Mouse (Mus musculus) intestine, embryonic 16.5 days (tissue): Measurements from ENCODE around the gene Gm6309. TPM values are rescaled to one million over a fixed set of nuclear protein-coding genes. Genes with fewer than 3 reads are reported as not detected.
A peak's percentile ranks its signal among the peaks of the same experiment; 100 is the strongest.
"Not testable (repeated sequence)": the region's sequence is repeated elsewhere in the genome, so short reads cannot be mapped to it uniquely, and the experiment has no call there.

Experiments used
- ATAC-seq: fragments of 200-750 bp; cut with Nextera tagmentation; 2 replicates; pipeline ENCODE4 v1.8.0; 2017; ENCODE audit warnings: moderate TSS enrichment, moderate library complexity
- H3K27ac ChIP-seq: fragments of 300-500 bp; sonication (generic); 2 replicates; pipeline ENCODE4 v1.5.1; 2014; ENCODE audit warnings: mild to moderate bottlenecking, low read length
- H3K27me3 ChIP-seq: fragments of 300-500 bp; sonication (generic); replicated peaks from 2 replicates; pipeline ENCODE4 v1.6.1; 2014; ENCODE audit warnings: low read length, control low read depth, mixed read lengths; ENCODE audit not compliant: control insufficient read depth, insufficient read depth
- H3K36me3 ChIP-seq: fragments of 300-500 bp; sonication (generic); 2 replicates; pipeline ENCODE4 v1.6.1; 2014; ENCODE audit warnings: low read length, control low read depth; ENCODE audit not compliant: control insufficient read depth, insufficient read depth
- H3K4me1 ChIP-seq: fragments of 300-500 bp; sonication (generic); 2 replicates; pipeline ENCODE4 v1.6.1; 2014; ENCODE audit warnings: low read length, control low read depth, mixed read lengths; ENCODE audit not compliant: control insufficient read depth, insufficient read depth
- H3K4me2 ChIP-seq: fragments of 300-500 bp; sonication (generic); 2 replicates; pipeline ENCODE4 v1.6.1; 2014; ENCODE audit warnings: low read depth, low read length, control low read depth
- H3K4me3 ChIP-seq: fragments of 300-500 bp; sonication (generic); 2 replicates; pipeline ENCODE4 v1.5.1; 2014; ENCODE audit warnings: mild to moderate bottlenecking, low read length
- H3K9ac ChIP-seq: fragments of 300-500 bp; sonication (generic); 2 replicates; pipeline ENCODE4 v1.6.1; 2014; ENCODE audit warnings: low read depth, low read length
- H3K9me3 ChIP-seq: fragments of 300-500 bp; sonication (generic); 2 replicates; pipeline ENCODE4 v1.6.1; 2016; ENCODE audit warnings: low read length, control low read depth; ENCODE audit not compliant: control insufficient read depth
- WGBS: fragments of 180-500 bp; shearing (Covaris S2); extraction: QIAGEN DNeasy Blood & Tissue Kit; methylation state at CpG from one replicate; pipeline ENCODE4 v1.1.7; 2014; 5-methylcytosine and 5-hydroxymethylcytosine counted together
- polyA plus RNA-seq: library from polyadenylated mRNA; unstranded; fragments of >200 nt; fragmentation: Nextera tagmentation; extraction: Ambion mirVana; gene quantifications from 2 replicates; pipeline ENCODE4 v1.2.1, GENCODE M21; 2015

Gene Gm6309
- not detected in 2 replicates for polyA plus RNA-seq

DNA sequence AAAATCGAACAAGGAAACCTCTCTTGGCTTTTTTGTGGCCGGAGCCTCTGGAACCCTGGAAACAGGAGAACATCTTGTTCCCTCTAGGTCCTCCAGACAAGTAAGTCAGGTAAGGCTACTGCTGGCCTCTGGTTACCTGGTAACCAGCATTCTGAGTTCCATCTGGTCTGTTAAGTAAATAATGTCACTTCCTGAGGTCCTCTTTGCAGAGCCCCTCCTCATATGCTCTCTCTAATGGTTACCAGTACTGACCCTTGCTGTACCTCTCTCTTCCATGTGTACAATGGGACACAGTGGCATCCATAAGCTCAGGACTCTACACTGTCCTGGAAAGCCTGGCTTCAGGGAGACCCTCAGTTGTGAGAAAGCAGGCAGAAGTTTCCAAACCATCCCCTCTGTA is at the start of gene Gm6309:
Gm6309 (minus strand) TSS at position 101 of the 400 bp plus-strand sequence.
- not testable (repeated sequence) for H3K4me1 ChIP-seq, H3K9me3 ChIP-seq, H3K36me3 ChIP-seq, H3K27ac ChIP-seq, H3K9ac ChIP-seq, ATAC-seq, H3K27me3 ChIP-seq, H3K4me2 ChIP-seq, H3K4me3 ChIP-seq
- 67% methylated on average over 2 of the region's 2 CpGs for WGBS

DNA sequence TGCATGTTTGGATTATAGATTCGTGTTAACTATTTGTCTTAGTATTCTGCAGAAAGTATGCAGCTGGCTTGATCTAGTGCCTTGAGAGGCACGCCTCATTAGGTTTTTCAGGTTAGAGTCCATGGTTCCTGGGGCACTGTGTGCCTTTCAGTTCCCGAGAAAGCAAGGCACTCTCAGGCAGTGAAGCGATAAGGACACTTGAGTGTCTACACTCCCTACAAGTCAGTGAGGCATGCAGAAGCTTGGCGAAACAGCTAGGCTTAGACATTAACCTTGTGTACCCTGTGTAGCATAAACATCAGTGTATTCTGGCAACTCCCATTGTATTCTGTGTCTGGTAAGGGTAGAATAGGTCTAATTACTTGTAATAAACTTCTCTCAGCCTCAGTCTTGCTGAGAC is 35.0 kb upstream of the Gm6309 start:
- H3K4me3 ChIP-seq = no peak overlapping the region
- no peaks in the 10 kb centered on the region for H3K9me3 ChIP-seq
- H3K27me3 ChIP-seq = no peaks in the 10 kb centered on the region
- ATAC-seq = peak; percentile 65; the same call in 1 of the 2 replicates
- no peak overlapping the region for H3K9ac ChIP-seq
- H3K36me3 ChIP-seq = peaks cover 43% of the 10 kb centered on the region
- 86% methylated on average over 5 of the region's 5 CpGs for WGBS
- H3K4me2 ChIP-seq = no peak overlapping the region
- H3K27ac ChIP-seq = no peak overlapping the region
- H3K4me1 ChIP-seq = no peaks in the 10 kb centered on the region

DNA sequence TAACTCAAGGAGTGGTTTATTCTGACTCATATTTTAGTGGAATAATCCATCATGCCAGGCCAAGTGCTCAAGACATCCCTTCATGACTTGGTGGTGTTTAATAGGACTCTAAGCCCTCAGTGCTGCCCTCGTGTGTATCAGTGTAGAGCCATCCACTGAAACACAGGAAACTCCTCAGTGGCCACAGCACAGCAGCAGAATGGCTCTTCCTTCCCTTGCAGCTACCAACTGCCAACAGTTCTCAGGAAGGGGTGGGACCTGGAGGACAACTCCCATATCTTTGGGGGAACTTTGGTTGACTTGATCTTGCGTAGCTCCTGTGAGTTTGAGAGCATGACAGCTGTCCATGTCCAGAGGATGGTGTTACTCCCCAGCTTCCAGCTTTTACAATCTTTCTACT is 33.4 kb upstream of the Gm6309 start:
- ATAC-seq = no peak
- Histone ChIP-seq H3K4me3 (no peak overlapping the region), H3K27ac (no peak overlapping the region), H3K4me1 (no peaks in the 10 kb centered on the region), H3K4me2 (no peak overlapping the region), H3K36me3 (peaks cover 37% of the 10 kb centered on the region), H3K9me3 (no peaks in the 10 kb centered on the region), H3K9ac (no peak overlapping the region), H3K27me3 (no peaks in the 10 kb centered on the region)
- WGBS = 87% methylated on average over 2 of the region's 2 CpGs

DNA sequence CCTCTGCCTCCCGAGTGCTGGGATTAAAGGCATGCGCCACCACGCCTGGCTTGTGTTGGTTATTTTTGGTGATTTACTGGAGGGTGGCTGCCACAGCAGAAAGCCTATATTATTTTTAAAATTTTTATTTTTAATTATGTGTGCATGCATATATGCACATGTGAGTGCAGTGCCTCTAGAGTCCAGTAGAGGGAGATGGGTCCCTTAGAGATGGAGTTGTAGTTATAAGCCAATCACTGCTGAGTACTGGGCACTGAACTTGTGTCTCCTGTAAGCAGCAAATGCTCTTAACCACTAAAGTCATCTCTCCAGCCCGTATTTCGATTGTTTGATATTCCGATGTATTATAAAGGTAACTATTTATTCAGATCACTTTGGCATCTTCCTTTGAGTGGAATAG is 30.1 kb upstream of the Gm6309 start:
- ATAC-seq = no peak
- Histone ChIP-seq H3K27ac (no peak overlapping the region), H3K9ac (no peak overlapping the region), H3K4me3 (no peak overlapping the region), H3K9me3 (no peaks in the 10 kb centered on the region), H3K4me2 (no peak overlapping the region), H3K36me3 (peaks cover 11% of the 10 kb centered on the region; the same call in 1 of the 2 replicates), H3K4me1 (no peaks in the 10 kb centered on the region), H3K27me3 (no peaks in the 10 kb centered on the region)
- WGBS = 95% methylated on average over 6 of the region's 6 CpGs

DNA sequence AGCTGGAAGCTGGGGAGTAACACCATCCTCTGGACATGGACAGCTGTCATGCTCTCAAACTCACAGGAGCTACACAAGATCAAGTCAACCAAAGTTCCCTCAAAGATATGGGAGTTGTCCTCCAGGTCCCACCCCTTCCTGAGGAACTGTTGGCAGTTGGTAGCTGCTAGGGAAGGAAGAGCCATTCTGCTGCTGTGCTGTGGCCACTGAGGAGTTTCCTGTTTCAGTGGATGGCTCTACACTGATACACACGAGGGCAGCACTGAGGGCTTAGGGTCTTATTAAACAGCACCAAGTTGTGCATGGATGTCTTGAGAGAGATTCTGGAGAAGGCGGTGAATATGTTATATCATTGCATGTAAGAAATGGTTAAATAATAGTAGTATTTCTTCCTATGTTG is 29.0 kb upstream of the Gm6309 start:
- WGBS = 77% methylated on average over 2 of the region's 2 CpGs

DNA sequence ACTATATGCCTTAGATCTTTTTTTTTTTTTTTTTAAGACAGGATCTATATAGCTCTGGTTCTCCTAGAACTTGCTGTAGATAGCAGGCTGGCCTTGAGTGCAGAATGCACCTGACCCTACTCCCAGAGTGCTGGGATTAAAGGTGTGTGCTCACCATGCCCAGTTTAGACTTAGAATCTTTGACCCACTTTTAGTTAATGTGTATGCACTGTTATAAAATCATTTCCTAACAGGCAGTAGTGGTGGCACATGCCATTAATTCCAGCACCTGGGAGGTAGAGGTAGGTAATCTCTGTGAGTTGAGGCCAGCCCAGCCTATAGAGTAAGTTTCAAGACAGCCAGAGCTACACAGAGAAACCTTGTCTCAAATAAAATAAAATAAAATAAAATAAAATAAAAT is 28.6 kb upstream of the Gm6309 start:
- H3K27ac ChIP-seq = no peak overlapping the region
- H3K27me3 ChIP-seq = no peaks in the 10 kb centered on the region
- no peaks in the 10 kb centered on the region for H3K9me3 ChIP-seq
- no peak overlapping the region for H3K4me2 ChIP-seq
- peaks cover 6% of the 10 kb centered on the region; the same call in 1 of the 2 replicates for H3K36me3 ChIP-seq
- no peaks in the 10 kb centered on the region for H3K4me1 ChIP-seq
- H3K4me3 ChIP-seq = no peak overlapping the region
- no peak for ATAC-seq
- no peak overlapping the region for H3K9ac ChIP-seq

More for the DNA sequence above, 29.0 kb upstream of the Gm6309 start:
- Histone ChIP-seq H3K9me3 (no peaks in the 10 kb centered on the region), H3K9ac (no peak overlapping the region), H3K27me3 (no peaks in the 10 kb centered on the region), H3K27ac (no peak overlapping the region), H3K4me3 (no peak overlapping the region), H3K4me2 (no peak overlapping the region), H3K4me1 (no peaks in the 10 kb centered on the region), H3K36me3 (peaks cover 6% of the 10 kb centered on the region; the same call in 1 of the 2 replicates)
- ATAC-seq = no peak

DNA sequence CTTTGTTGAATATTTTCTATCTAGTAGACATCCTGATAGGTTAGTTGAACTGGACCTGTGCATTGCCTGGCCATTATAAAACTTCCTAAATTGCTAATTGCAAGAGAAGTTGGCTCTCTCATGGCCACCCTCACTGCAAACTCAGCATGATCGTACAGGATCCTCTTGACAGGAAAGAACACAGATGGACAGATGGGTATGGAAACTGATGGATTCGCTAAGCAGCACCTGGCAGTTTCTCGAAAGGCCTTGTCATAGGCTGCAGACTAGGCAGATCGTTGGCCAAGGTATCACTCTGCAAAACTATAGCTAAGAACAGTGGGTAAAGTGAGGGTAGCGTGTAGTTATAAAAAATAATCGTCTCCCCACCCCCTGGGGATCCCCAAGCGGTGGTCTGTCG is 22.8 kb upstream of the Gm6309 start:
- Histone ChIP-seq H3K9me3 (no peaks in the 10 kb centered on the region), H3K4me3 (no peak overlapping the region), H3K36me3 (no peaks in the 10 kb centered on the region), H3K4me1 (no peaks in the 10 kb centered on the region), H3K27ac (no peak overlapping the region), H3K9ac (no peak overlapping the region), H3K4me2 (no peak overlapping the region), H3K27me3 (no peaks in the 10 kb centered on the region)
- WGBS = 80% methylated on average over 8 of the region's 8 CpGs
- no peak for ATAC-seq

DNA sequence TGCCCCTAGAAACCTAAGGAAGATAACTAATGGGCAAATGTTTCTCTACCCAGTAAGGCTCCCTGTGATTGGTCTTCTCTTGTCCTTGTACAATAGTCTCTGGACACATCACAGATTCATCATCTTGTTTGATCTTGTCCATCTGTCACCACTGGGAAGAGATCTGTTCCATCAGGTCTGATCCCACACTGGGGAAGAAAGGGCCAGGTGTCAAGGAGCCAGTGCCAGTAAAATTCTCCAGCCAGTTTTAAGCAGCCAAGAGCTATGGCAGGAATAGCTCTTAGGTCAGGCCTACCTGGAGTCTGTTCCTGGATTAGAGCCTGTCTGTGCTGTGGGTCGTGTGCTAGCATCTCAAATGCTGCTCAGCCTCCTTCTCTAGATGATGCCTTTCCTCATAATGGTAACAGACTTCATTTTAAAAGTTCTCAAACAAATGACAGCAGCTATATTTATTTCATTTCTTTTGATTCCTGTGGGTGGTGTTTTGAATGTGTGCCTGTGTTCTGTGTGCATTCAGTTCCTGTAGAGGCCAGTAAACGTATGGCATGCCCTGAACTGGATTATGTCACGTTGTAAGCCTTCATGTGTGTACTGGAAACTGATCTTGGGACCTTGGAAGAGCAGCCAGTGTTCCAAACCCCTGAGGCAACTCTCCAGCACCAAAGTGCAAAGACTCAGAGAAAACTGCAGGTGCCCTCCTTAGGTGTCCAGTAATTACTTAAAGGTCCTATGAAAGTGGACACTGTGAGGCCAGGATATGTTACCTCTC is 20.2 kb upstream of the Gm6309 start:
- H3K9me3 ChIP-seq = no peaks in the 10 kb centered on the region
- no peak overlapping the region for H3K9ac ChIP-seq
- no peaks in the 10 kb centered on the region for H3K4me1 ChIP-seq
- ATAC-seq = no peak
- H3K27me3 ChIP-seq = no peaks in the 10 kb centered on the region
- WGBS = 49% methylated on average over 3 of the region's 3 CpGs
- no peak overlapping the region for H3K4me3 ChIP-seq
- no peak overlapping the region for H3K4me2 ChIP-seq
- no peaks in the 10 kb centered on the region for H3K36me3 ChIP-seq
- H3K27ac ChIP-seq = no peak overlapping the region

DNA sequence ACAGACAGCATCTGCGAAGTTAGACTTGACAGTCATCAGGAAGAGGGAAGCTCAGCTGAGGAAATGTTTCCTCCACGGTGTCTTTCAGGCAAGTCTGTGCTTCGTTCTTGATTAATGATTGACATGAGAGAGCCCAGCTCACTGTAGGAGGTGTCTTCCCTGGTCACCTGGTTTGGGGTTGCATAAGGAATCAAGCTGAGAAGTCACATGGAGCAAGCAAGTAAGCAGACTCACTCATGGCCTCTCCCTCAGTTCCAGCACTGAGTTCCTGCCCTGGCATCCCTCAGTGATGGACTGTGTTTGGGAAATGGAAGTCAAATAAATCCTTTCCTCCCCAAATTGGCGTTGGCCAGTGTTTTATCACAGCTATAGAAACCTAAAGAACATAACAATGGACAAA is 19.6 kb upstream of the Gm6309 start:
- no peaks in the 10 kb centered on the region for H3K36me3 ChIP-seq
- no peak overlapping the region for H3K4me3 ChIP-seq
- H3K27me3 ChIP-seq = no peaks in the 10 kb centered on the region
- H3K9me3 ChIP-seq = no peaks in the 10 kb centered on the region
- ATAC-seq = peak; percentile 85
- no peaks in the 10 kb centered on the region for H3K4me1 ChIP-seq
- H3K27ac ChIP-seq = no peak overlapping the region
- 53% methylated on average over 4 of the region's 4 CpGs for WGBS
- H3K9ac ChIP-seq = no peak overlapping the region
- H3K4me2 ChIP-seq = no peak overlapping the region

DNA sequence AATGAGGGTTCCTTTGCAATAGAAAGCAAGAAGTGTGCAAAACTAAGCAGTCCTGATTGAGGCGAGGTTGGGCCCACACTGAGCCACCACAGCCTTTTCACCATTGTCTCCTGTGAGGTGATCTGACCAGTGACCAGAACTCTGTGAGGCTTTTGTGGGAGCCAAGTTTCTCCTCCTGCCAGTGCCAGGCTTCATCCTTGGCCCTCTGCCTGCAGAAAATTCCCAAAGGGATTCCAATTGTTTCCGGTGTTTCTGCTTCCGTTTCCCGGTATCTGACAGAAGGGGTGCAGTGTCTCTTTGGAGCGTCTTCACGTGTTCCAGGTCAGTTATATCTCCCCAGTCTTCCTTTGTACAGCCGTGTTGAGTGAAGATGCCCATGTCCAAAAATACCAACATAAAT is 18.2 kb upstream of the Gm6309 start:
- Histone ChIP-seq H3K27ac (no peak overlapping the region), H3K27me3 (no peaks in the 10 kb centered on the region), H3K4me3 (no peak overlapping the region), H3K36me3 (no peaks in the 10 kb centered on the region), H3K4me2 (no peak overlapping the region), H3K4me1 (no peaks in the 10 kb centered on the region), H3K9ac (no peak overlapping the region), H3K9me3 (no peaks in the 10 kb centered on the region)
- ATAC-seq = no peak
- 91% methylated on average over 7 of the region's 7 CpGs for WGBS
